Mouse (Mus musculus) neural tube, embryonic 11.5 days (tissue): ENCODE results near the gene Clec3a. TPM values are rescaled to one million over a fixed set of nuclear protein-coding genes. Genes with fewer than 3 reads are reported as not detected.
A peak's percentile ranks its signal among the peaks of the same experiment; 100 is the strongest.

Experiments used
- ATAC-seq: fragments of 200-750 bp; cut with Nextera tagmentation; 2 replicates; pipeline ENCODE4 v1.8.0; 2017; ENCODE audit warnings: moderate number of reproducible peaks, mild to moderate bottlenecking, moderate TSS enrichment, moderate library complexity; ENCODE audit not compliant: insufficient read depth, low FRiP score, low TSS enrichment
- DNase-seq: peaks from one replicate; pipeline ENCODE4 v3.0.0-alpha.2; 2015; ENCODE audit warnings: low spot score
- H3K27ac ChIP-seq: fragments of 300-500 bp; sonication (generic); 2 replicates; pipeline ENCODE4 v1.5.1; 2014; ENCODE audit warnings: low read depth, mild to moderate bottlenecking, low read length
- H3K27me3 ChIP-seq: fragments of 300-500 bp; sonication (generic); 2 replicates; pipeline ENCODE4 v1.6.1; 2014; ENCODE audit warnings: mild to moderate bottlenecking, low read length, mixed read lengths; ENCODE audit not compliant: control insufficient read depth, insufficient read depth
- H3K36me3 ChIP-seq: fragments of 300-500 bp; sonication (generic); 2 replicates; pipeline ENCODE4 v1.6.1; 2014; ENCODE audit warnings: mild to moderate bottlenecking, low read length, moderate library complexity, mixed read lengths; ENCODE audit not compliant: control insufficient read depth, insufficient read depth
- H3K4me1 ChIP-seq: fragments of 300-500 bp; sonication (generic); 2 replicates; pipeline ENCODE4 v1.6.1; 2014; ENCODE audit warnings: low read length, mixed read lengths; ENCODE audit not compliant: control insufficient read depth, insufficient read depth
- H3K4me2 ChIP-seq: fragments of 300-500 bp; sonication (generic); 2 replicates; pipeline ENCODE4 v1.6.1; 2014; ENCODE audit warnings: low read depth, mild to moderate bottlenecking, moderate library complexity
- H3K4me3 ChIP-seq: fragments of 300-500 bp; sonication (generic); 2 replicates; pipeline ENCODE4 v1.5.1; 2014; ENCODE audit warnings: low read depth, low read length
- H3K9ac ChIP-seq: fragments of 300-500 bp; sonication (generic); 2 replicates; pipeline ENCODE4 v1.6.1; 2014; ENCODE audit warnings: mild to moderate bottlenecking, low read length
- H3K9me3 ChIP-seq: fragments of 300-500 bp; sonication (generic); 2 replicates; pipeline ENCODE4 v1.6.1; 2016; ENCODE audit warnings: low read length; ENCODE audit not compliant: control insufficient read depth
- WGBS: fragments of 180-500 bp; shearing (Covaris S2); extraction: QIAGEN DNeasy Blood & Tissue Kit; methylation state at CpG from one replicate; pipeline ENCODE4 v1.1.7; 2014; 5-methylcytosine and 5-hydroxymethylcytosine counted together
- polyA plus RNA-seq: library from polyadenylated mRNA; unstranded; fragments of >200 nt; fragmentation: Nextera tagmentation; extraction: Ambion mirVana; gene quantifications from 2 replicates; pipeline ENCODE4 v1.2.1, GENCODE M21; 2014

Clec3a gene
- polyA plus RNA-seq, 1 experiment from 2014 or later, result not detected

GRCm38 (mm10) chr8:114446884-114447283, 29.0 kb downstream of the Clec3a start:
- H3K9me3 ChIP-seq, result no peaks in the 10 kb centered on the region
- DNase-seq, result no peak
- H3K27me3 ChIP-seq, result no peaks in the 10 kb centered on the region
- H3K9ac ChIP-seq, result no peak overlapping the region
- H3K4me3 ChIP-seq, result no peak overlapping the region
- no peaks in the 10 kb centered on the region; the same call in 1 of the 2 replicates for H3K4me1 ChIP-seq
- no peaks in the 10 kb centered on the region for H3K36me3 ChIP-seq
- ATAC-seq, result no peak
- H3K4me2 ChIP-seq, result no peak overlapping the region
- no peak overlapping the region for H3K27ac ChIP-seq
- WGBS, result 77% methylated on average over 7 of the region's 7 CpGs

- ATAC-seq (peak; percentile 64; the same call in 1 of the 2 replicates), DNase-seq (no peak)
- no peak overlapping the region for H3K4me3 ChIP-seq
- H3K4me1 ChIP-seq, result no peaks in the 10 kb centered on the region; the same call in 1 of the 2 replicates
- H3K27ac ChIP-seq, result no peak overlapping the region
- H3K4me2 ChIP-seq, result no peak overlapping the region
- WGBS, result 87% methylated on average over 8 of the region's 8 CpGs
- H3K36me3 ChIP-seq, result no peaks in the 10 kb centered on the region
- no peaks in the 10 kb centered on the region for H3K27me3 ChIP-seq
- no peaks in the 10 kb centered on the region for H3K9me3 ChIP-seq
- no peak overlapping the region for H3K9ac ChIP-seq
Observed at GRCm38 (mm10) chr8:114452278-114452677, 34.4 kb downstream of the Clec3a start.

DNA sequence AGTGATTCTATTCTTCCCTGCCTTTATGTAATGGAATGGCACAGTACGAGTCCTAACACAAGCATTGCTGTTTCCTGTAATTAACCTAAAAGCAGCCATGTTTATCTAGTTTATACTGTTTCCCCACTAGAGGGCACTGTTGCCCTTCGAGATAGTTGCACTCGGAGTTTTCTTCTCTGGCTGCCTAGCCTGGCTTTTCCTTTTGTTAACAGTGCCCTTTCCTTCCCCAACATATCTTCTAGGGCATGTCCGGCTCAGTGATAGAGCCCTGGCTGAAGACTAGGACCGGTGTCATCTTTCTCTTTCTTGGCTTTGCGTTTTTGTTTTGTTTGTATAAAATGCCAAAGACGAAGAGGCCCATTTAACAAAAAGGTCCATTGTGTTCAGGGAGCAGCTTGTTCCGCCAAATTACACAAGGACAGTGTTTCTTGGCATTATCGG, 34.9 kb downstream of the Clec3a start:
- DNase-seq, result peak; percentile 70
- H3K4me3 ChIP-seq, result no peak overlapping the region
- ATAC-seq, result peak; percentile 60
- H3K9ac ChIP-seq, result no peak overlapping the region
- no peak overlapping the region for H3K4me2 ChIP-seq
- WGBS, result 7% methylated on average over 9 of the region's 9 CpGs
- no peaks in the 10 kb centered on the region for H3K9me3 ChIP-seq
- no peaks in the 10 kb centered on the region for H3K36me3 ChIP-seq
- H3K4me1 ChIP-seq, result no peaks in the 10 kb centered on the region; the same call in 1 of the 2 replicates
- no peak overlapping the region for H3K27ac ChIP-seq
- H3K27me3 ChIP-seq, result no peaks in the 10 kb centered on the region

DNA sequence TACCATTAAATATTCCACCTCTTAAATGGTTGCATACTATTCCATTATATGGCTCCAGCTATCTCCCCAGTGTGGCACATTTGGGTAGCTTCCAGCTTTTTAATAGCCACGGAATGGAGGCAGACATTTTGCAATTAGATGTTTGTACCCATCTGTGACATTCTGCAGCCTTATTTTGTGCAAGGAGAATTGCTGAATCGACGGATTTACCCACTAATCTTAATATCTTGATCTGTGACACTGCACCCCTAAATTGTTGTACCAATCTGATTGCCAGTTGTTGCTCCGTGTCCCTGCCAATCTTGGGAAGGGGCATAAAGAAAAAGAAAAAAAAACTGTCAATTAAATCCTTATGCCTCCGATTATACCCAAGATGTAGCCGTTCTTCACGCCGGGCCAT, 37.4 kb downstream of the Clec3a start:
- Histone ChIP-seq H3K4me2 (no peak overlapping the region), H3K36me3 (no peaks in the 10 kb centered on the region), H3K9ac (no peak overlapping the region), H3K9me3 (no peaks in the 10 kb centered on the region), H3K27me3 (no peaks in the 10 kb centered on the region), H3K4me3 (no peak overlapping the region), H3K4me1 (no peaks in the 10 kb centered on the region; the same call in 1 of the 2 replicates), H3K27ac (no peak overlapping the region)
- ATAC-seq, result no peak
- 95% methylated on average over 8 of the region's 8 CpGs for WGBS
- DNase-seq, result no peak

DNA sequence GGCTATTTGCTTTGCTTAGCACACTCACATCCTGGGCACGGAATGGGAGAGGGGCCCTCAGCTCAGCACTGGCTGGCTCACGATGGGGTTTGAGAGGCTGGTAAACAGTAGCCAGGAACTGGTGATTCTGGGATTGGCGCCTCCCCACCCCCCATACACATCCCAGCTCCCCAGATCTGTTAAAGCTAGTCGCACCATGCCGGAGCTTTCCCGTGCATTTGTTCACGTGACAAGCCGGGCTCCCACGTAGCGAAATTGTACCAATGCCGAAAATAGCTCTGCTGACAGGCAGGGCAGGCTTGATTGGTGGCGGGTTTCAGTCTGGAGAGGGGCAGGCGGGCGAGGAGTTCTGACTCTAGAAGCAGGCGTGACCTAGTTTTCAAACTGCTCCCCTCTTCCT, 38.1 kb downstream of the Clec3a start:
- DNase-seq (no peak), ATAC-seq (no peak)
- Histone ChIP-seq H3K27me3 (no peaks in the 10 kb centered on the region), H3K27ac (no peak overlapping the region), H3K4me2 (no peak overlapping the region), H3K4me1 (no peaks in the 10 kb centered on the region; the same call in 1 of the 2 replicates), H3K4me3 (no peak overlapping the region), H3K9me3 (no peaks in the 10 kb centered on the region), H3K36me3 (no peaks in the 10 kb centered on the region), H3K9ac (no peak overlapping the region)
- 82% methylated on average over 15 of the region's 15 CpGs for WGBS

- H3K27me3 ChIP-seq, result no peaks in the 10 kb centered on the region
- H3K4me3 ChIP-seq, result no peak overlapping the region
- no peaks in the 10 kb centered on the region for H3K36me3 ChIP-seq
- no peak for DNase-seq
- no peak overlapping the region for H3K9ac ChIP-seq
- H3K4me2 ChIP-seq, result no peak overlapping the region
- 86% methylated on average over 25 of the region's 25 CpGs for WGBS
- H3K27ac ChIP-seq, result no peak overlapping the region
- no peaks in the 10 kb centered on the region for H3K9me3 ChIP-seq
- ATAC-seq, result no peak
- no peaks in the 10 kb centered on the region for H3K4me1 ChIP-seq
Observed at GRCm38 (mm10) chr8:114458113-114458784, 40.4 kb downstream of the Clec3a start.

GRCm38 (mm10) chr8:114460600-114460999, 42.7 kb downstream of the Clec3a start:
- ATAC-seq (no peak), DNase-seq (no peak)
- Histone ChIP-seq H3K9ac (no peak overlapping the region), H3K4me3 (no peak overlapping the region), H3K27me3 (no peaks in the 10 kb centered on the region), H3K27ac (no peak overlapping the region), H3K4me2 (no peak overlapping the region), H3K4me1 (no peaks in the 10 kb centered on the region), H3K9me3 (no peaks in the 10 kb centered on the region), H3K36me3 (no peaks in the 10 kb centered on the region)
- WGBS, result 70% methylated on average over 5 of the region's 5 CpGs

DNA sequence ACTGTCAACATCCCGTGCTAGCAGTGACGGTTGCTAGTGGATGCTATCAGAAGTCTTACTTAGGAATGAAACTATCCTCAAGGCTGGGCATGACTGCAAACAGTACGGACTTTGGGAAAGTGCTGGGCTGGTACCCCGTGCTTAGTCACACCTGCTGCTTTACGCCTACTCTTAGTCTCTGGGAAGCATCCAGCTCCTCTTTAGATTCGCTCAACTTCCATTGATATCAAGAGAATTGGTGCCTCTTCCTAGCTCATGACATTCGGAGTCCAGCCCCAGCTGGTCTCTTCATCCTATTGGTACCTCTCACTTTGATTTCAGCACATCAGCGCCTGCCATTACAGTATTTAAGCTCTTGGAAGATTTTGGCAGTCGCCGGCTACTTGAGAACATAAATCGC, 44.7 kb downstream of the Clec3a start:
- Histone ChIP-seq H3K4me2 (no peak overlapping the region), H3K9ac (no peak overlapping the region), H3K27ac (no peak overlapping the region), H3K27me3 (no peaks in the 10 kb centered on the region), H3K4me1 (no peaks in the 10 kb centered on the region), H3K9me3 (no peaks in the 10 kb centered on the region), H3K36me3 (no peaks in the 10 kb centered on the region), H3K4me3 (no peak overlapping the region)
- 91% methylated on average over 11 of the region's 11 CpGs for WGBS
- ATAC-seq (no peak), DNase-seq (no peak)

GRCm38 (mm10) chr8:114463305-114463704, 45.4 kb downstream of the Clec3a start:
- Histone ChIP-seq H3K4me3 (no peak overlapping the region), H3K9me3 (no peaks in the 10 kb centered on the region), H3K4me1 (no peaks in the 10 kb centered on the region), H3K27me3 (no peaks in the 10 kb centered on the region), H3K36me3 (no peaks in the 10 kb centered on the region), H3K9ac (no peak overlapping the region), H3K4me2 (no peak overlapping the region), H3K27ac (no peak overlapping the region)
- WGBS, result 72% methylated on average over 10 of the region's 10 CpGs
- no peak for DNase-seq
- ATAC-seq, result no peak
